Mouse (Mus musculus) heart, embryonic 11.5 days (tissue): ENCODE data around the gene Cryba4. TPM values are rescaled to one million over a fixed set of nuclear protein-coding genes. Genes with fewer than 3 reads are reported as not detected.
A peak's percentile ranks its signal among the peaks of the same experiment; 100 is the strongest.

Experiments used
- ATAC-seq: fragments of 200-750 bp; cut with Nextera tagmentation; replicated peaks from 2 replicates; pipeline ENCODE4 v1.8.0; 2017; ENCODE audit warnings: moderate library complexity; ENCODE audit not compliant: insufficient number of reproducible peaks, low FRiP score, low TSS enrichment
- H3K27ac ChIP-seq: fragments of 300-500 bp; sonication (generic); 2 replicates; pipeline ENCODE4 v1.5.1; 2014; ENCODE audit warnings: mild to moderate bottlenecking, low read depth, low read length
- H3K27me3 ChIP-seq: fragments of 300-500 bp; sonication (generic); 2 replicates; pipeline ENCODE4 v1.6.1; 2014; ENCODE audit warnings: mild to moderate bottlenecking, low read length, mixed read lengths; ENCODE audit not compliant: control insufficient read depth, insufficient read depth
- H3K36me3 ChIP-seq: fragments of 300-500 bp; sonication (generic); 2 replicates; pipeline ENCODE4 v1.6.1; 2014; ENCODE audit warnings: mild to moderate bottlenecking, low read length, moderate library complexity, mixed read lengths; ENCODE audit not compliant: control insufficient read depth, insufficient read depth
- H3K4me1 ChIP-seq: fragments of 300-500 bp; sonication (generic); 2 replicates; pipeline ENCODE4 v1.6.1; 2014; ENCODE audit warnings: low read length; ENCODE audit not compliant: control insufficient read depth, insufficient read depth
- H3K4me2 ChIP-seq: fragments of 300-500 bp; sonication (generic); 2 replicates; pipeline ENCODE4 v1.6.1; 2014; ENCODE audit warnings: mild to moderate bottlenecking, moderate library complexity
- H3K4me3 ChIP-seq: fragments of 300-500 bp; sonication (generic); 2 replicates; pipeline ENCODE4 v1.5.1; 2014; ENCODE audit warnings: low read depth, low read length
- H3K9ac ChIP-seq: fragments of 300-500 bp; sonication (generic); 2 replicates; pipeline ENCODE4 v1.6.1; 2014; ENCODE audit warnings: mild to moderate bottlenecking, low read depth, low read length, moderate library complexity
- H3K9me3 ChIP-seq: fragments of 300-500 bp; sonication (generic); replicated peaks from 2 replicates; pipeline ENCODE4 v1.6.1; 2016; ENCODE audit warnings: low read length; ENCODE audit not compliant: control insufficient read depth
- WGBS: fragments of 180-500 bp; shearing (Covaris S2); extraction: QIAGEN DNeasy Blood & Tissue Kit; methylation state at CpG from one replicate; pipeline ENCODE4 v1.1.7; 2014; ENCODE audit not compliant: insufficient replicate concordance; 5-methylcytosine and 5-hydroxymethylcytosine counted together
- polyA plus RNA-seq: library from polyadenylated mRNA; unstranded; fragments of >200 nt; fragmentation: Nextera tagmentation; extraction: Ambion mirVana; gene quantifications from 2 replicates; pipeline ENCODE4 v1.2.1, GENCODE M21; 2014

Cryba4 gene
- polyA plus RNA-seq, 1 experiment from 2014 or later: 0.66 TPM

DNA sequence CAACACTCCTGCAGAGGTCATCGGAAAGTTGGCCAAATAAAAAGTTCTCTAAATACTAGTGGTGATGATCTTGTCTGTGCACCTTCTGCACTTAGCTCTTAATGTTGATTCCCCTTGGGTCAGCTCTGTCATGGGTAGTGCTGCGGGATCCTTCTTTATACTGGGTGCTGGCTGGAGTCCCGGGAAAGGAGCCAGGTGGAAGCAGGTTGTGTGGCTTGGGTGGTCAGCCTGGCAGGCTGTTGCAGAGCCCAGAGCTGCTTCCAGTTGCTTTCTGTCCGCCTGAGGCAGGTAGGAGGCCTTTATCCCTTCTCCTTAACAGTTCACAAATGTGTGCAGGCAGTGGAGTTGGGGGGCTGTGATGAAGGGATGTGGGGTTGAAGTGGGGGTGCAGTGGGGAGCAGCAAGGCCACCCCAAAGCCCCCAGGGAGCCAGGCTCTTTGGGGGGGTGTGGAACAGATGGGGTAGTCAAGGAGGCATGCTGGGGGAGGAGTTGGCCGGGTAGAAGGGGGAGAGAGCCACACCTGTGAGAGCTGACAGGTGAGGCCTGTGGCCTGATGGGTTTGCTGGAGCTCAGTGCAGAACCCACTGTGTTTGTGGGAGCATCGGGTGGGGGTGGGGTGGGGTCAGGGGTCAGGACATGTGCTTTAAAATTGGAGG lies 29.9 kb upstream of the Cryba4 start:
- Histone ChIP-seq H3K4me1 (peaks cover 59% of the 10 kb centered on the region), H3K4me2 (no peak overlapping the region; the same call in 1 of the 2 replicates)
- no peak for ATAC-seq

GRCm38 (mm10) chr5:112281676-112282075 lies 29.4 kb upstream of the Cryba4 start:
- no peaks in the 10 kb centered on the region for H3K9me3 ChIP-seq
- H3K4me3 ChIP-seq: no peak overlapping the region
- H3K36me3 ChIP-seq: no peaks in the 10 kb centered on the region
- H3K9ac ChIP-seq: no peak overlapping the region
- H3K4me2 ChIP-seq: no peak overlapping the region
- WGBS: 82% methylated on average over 4 of the region's 4 CpGs
- ATAC-seq: no peak
- no peaks in the 10 kb centered on the region for H3K27me3 ChIP-seq
- no peak overlapping the region for H3K27ac ChIP-seq
- peaks cover 59% of the 10 kb centered on the region for H3K4me1 ChIP-seq

More for the DNA sequence above, 29.9 kb upstream of the Cryba4 start:
- 80% methylated on average over 6 of the region's 6 CpGs for WGBS
- Histone ChIP-seq H3K27me3 (no peaks in the 10 kb centered on the region), H3K4me3 (no peak overlapping the region), H3K9ac (no peak overlapping the region), H3K27ac (0 out of 2 replicates have a peak overlapping the region, but pooled peaks have one; percentile 50), H3K36me3 (no peaks in the 10 kb centered on the region), H3K9me3 (no peaks in the 10 kb centered on the region)

DNA sequence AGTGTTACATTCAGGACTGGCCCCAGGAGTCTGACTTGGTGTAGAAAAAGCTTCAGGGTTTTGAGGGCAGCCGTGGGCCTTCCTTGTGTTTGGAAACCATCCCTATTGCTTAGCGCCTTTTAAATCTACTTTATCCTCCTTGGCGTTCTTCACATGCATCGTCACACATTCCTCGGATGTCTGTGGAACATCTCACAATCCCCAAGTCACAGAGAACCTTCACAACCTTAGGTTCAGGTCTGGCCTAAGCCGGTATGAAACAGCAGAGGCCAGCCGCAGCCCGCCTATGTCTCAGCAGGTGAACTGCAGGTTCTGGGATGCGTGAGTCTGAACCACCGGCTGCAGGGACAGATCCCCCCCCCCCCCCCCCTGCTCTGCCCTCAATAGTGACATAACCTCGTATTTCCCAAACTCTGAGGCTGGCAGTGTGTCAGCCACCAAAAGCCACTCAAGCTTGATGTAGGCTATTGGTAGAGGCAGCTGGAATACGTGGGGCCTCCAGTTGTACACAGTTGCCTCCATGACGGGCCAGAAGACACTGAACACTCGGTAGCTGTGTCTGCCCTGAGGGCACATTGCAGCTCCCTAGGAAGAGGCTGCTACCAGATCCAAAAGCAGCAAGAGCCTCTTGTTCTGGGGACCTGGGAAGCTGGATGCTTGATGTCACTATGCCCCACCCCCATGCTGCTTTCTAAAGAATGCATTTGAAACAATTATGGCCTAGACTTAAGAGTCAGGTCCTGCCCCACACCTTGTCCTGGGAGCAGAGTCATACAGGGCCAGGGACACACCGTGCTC lies 28.7 kb upstream of the Cryba4 start:
- Histone ChIP-seq H3K36me3 (no peaks in the 10 kb centered on the region), H3K4me1 (peaks cover 59% of the 10 kb centered on the region), H3K9me3 (no peaks in the 10 kb centered on the region), H3K9ac (no peak overlapping the region), H3K4me3 (no peak overlapping the region), H3K27me3 (no peaks in the 10 kb centered on the region), H3K4me2 (no peak overlapping the region), H3K27ac (no peak overlapping the region)
- 54% methylated on average over 15 of the region's 15 CpGs for WGBS
- no peak for ATAC-seq

DNA sequence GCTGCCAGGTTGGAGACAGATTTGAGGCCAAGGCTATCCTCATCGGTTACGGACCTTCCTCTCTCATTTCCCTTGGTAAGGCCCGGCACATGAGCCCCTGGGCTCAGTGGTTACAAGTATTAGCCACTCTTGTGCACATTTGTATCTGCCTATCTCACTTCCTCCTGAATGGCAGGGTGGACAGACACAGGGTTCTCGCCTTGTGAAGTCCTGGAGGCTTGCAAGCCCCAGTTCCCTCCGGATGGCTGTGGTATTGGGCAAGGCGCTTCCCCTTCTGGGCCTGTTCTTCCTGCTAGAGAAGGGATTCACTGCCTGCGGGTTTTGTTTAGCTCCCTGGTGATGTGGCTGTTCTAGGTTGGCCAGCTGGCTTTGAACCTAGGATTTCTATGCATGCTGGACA lies 27.8 kb upstream of the Cryba4 start:
- H3K27ac ChIP-seq: peak overlapping the region; percentile 35; the same call in 1 of the 2 replicates
- no peak overlapping the region for H3K4me2 ChIP-seq
- no peaks in the 10 kb centered on the region for H3K36me3 ChIP-seq
- peaks cover 56% of the 10 kb centered on the region for H3K4me1 ChIP-seq
- H3K4me3 ChIP-seq: no peak overlapping the region
- H3K9ac ChIP-seq: peak overlapping the region; percentile 30; the same call in 1 of the 2 replicates
- ATAC-seq: no peak
- WGBS: 70% methylated on average over 7 of the region's 7 CpGs
- no peaks in the 10 kb centered on the region for H3K9me3 ChIP-seq
- H3K27me3 ChIP-seq: no peaks in the 10 kb centered on the region

GRCm38 (mm10) chr5:112279181-112280021 lies 27.1 kb upstream of the Cryba4 start:
- Histone ChIP-seq H3K4me3 (no peak overlapping the region), H3K36me3 (no peaks in the 10 kb centered on the region), H3K9me3 (no peaks in the 10 kb centered on the region), H3K4me1 (peaks cover 49% of the 10 kb centered on the region), H3K27me3 (no peaks in the 10 kb centered on the region), H3K4me2 (no peak overlapping the region), H3K27ac (0 out of 2 replicates have a peak overlapping the region, but pooled peaks have one; percentile 35), H3K9ac (0 out of 2 replicates have a peak overlapping the region, but pooled peaks have one; percentile 30)
- ATAC-seq: no peak
- WGBS: 84% methylated on average over 17 of the region's 17 CpGs

- Histone ChIP-seq H3K27me3 (no peaks in the 10 kb centered on the region), H3K9me3 (no peaks in the 10 kb centered on the region), H3K4me1 (peaks cover 36% of the 10 kb centered on the region), H3K36me3 (no peaks in the 10 kb centered on the region), H3K4me3 (peak overlapping the region; percentile 74; the same call in 1 of the 2 replicates), H3K4me2 (peak overlapping the region; percentile 71), H3K9ac (no peak overlapping the region; the same call in 1 of the 2 replicates), H3K27ac (no peak overlapping the region)
- ATAC-seq: no peak
- 80% methylated on average over 11 of the region's 11 CpGs for WGBS
These were observed 25.7 kb upstream of the Cryba4 start for GRCm38 (mm10) chr5:112277906-112278470.

DNA sequence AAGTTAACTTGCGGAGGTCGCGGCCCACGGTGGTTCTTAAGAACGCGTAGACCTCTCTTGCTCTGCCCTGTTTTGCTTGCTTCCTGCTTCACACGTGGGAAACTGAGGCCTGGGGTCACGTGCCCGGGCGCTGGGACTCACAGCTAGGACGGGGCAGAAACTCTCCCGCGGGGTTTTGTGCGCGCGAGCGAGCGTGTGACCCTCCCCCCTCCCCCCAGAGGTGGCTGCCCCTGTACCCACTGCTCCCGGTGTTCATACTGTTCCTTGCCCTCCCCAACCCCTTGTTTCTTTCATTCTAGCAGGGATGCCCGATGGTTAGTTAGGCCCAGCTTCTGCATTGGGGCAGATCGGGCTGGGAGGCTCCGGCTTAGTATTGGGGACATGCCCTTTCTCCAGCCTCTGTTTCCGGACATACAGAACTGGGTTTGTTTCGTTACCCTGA lies 24.6 kb upstream of the Cryba4 start:
- Histone ChIP-seq H3K4me2 (peak overlapping the region; percentile 71), H3K36me3 (no peaks in the 10 kb centered on the region), H3K4me3 (peak overlapping the region; percentile 74), H3K27me3 (no peaks in the 10 kb centered on the region), H3K9me3 (no peaks in the 10 kb centered on the region), H3K27ac (peak overlapping the region; percentile 55), H3K9ac (peak overlapping the region; percentile 80), H3K4me1 (peaks cover 26% of the 10 kb centered on the region)
- WGBS: under 1% methylated on average over 24 of the region's 24 CpGs
- peak; percentile 29 for ATAC-seq
